Mouse (Mus musculus): ENCODE measurements around the gene Il17c.

- TF ChIP-seq TAL1 (IDR thresholded peaks at IDR 0.05; ENCODE audit: low read length) (no peak), GATA1 (IDR thresholded peaks at IDR 0.05; ENCODE audit: low read length) (no peak)
Measured at GRCm38 (mm10) chr8:122405146-122405805, 16.5 kb upstream of the Il17c start.
